Mouse (Mus musculus): ENCODE data around the gene Cacna1d. TPM values are rescaled to one million over a fixed set of nuclear protein-coding genes. Genes with fewer than 3 reads are reported as not detected.

The Cacna1d gene
- polyA plus RNA-seq, 1 experiment from 2014 or later, result 7.0 TPM

GRCm38 (mm10) chr14:30343740-30344139, 147.5 kb downstream of the Cacna1d start:
- Histone ChIP-seq H3K36me3 (peaks cover 15% of the 10 kb centered on the region), H3K4me2 (no peak overlapping the region), H3K4me1 (replicated peaks) (no peaks in the 10 kb centered on the region; the same call in 1 of the 2 replicates), H3K9ac (no peak overlapping the region), H3K4me3 (no peak overlapping the region), H3K27me3 (0 out of 2 replicates have a peak, but pooled peaks cover 3% of the 10 kb centered on the region), H3K27ac (no peak overlapping the region), H3K9me3 (no peaks in the 10 kb centered on the region)
- 76% methylated on average over 7 of the region's 7 CpGs for WGBS
- no peak for ATAC-seq (ENCODE audit: low FRiP score)

DNA sequence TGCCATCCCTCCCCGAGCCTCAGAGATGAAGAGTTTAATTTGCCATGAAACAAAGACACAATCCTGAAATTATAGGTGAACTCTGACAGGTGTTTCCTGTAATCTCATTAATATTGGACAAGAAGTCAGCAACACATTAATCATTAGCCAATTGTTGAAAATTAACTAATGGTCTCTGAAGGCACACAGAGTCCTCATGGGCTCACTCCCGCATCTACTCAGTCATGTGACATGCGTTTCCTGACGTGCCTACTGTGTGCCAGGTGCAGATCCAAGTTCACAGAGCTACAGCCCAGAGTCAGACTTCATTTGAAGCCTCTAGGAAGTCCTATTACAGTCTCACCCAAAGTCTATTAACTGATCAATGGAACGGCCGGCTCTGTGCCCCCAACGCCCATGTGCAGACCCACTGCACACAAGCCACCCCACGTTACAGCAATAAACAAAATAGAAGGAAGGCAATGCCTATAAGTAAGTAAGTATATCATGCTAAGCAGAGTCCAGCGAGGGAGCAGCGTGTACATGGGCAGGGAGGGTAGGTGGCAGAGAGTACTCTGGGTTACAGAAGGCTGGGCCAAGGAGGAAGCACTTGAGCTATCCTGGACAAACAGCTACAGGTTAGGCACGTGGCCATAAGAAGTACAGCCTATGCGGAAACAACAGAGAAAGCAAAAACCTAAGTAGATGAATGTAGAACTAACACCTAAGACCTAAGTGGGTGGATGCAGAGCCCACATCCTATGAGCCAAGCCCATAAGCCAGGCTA, 149.2 kb downstream of the Cacna1d start:
- Histone ChIP-seq H3K27me3 (no peaks in the 10 kb centered on the region), H3K9ac (no peak overlapping the region), H3K9me3 (no peaks in the 10 kb centered on the region), H3K4me1 (replicated peaks) (peaks cover 3% of the 10 kb centered on the region; the same call in 1 of the 2 replicates), H3K36me3 (peaks cover 10% of the 10 kb centered on the region), H3K4me3 (no peak overlapping the region), H3K4me2 (no peak overlapping the region), H3K27ac (no peak overlapping the region)
- no peak for ATAC-seq (ENCODE audit: low FRiP score)
- 87% methylated on average over 12 of the region's 12 CpGs for WGBS

DNA sequence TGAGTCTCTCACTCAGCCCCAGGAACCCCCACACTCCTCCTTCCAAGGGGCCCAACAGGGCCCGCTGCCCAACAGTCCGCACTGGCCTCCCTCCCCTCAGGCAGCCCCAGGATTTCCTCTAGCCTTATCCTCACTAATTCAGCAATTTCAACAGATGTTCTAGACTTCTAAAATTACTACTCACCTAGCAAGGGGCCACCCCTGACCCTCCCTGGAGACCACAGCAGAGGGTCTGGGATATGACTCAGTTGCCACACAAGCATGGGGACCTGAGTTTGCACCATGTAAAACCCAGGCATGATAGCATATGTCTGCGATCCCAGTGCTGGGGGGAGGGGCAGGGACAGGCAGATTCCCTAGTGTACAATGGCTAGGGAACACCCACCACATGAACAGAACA, 151.1 kb downstream of the Cacna1d start:
- no peak overlapping the region for H3K9ac ChIP-seq
- H3K27ac ChIP-seq, result no peak overlapping the region
- H3K27me3 ChIP-seq, result no peaks in the 10 kb centered on the region
- ATAC-seq (ENCODE audit: low FRiP score), result no peak
- peaks cover 10% of the 10 kb centered on the region for H3K36me3 ChIP-seq
- no peak overlapping the region for H3K4me2 ChIP-seq
- WGBS, result 77% methylated on average over 3 of the region's 3 CpGs
- no peaks in the 10 kb centered on the region for H3K9me3 ChIP-seq
- no peak overlapping the region for H3K4me3 ChIP-seq
- H3K4me1 ChIP-seq (replicated peaks), result peaks cover 3% of the 10 kb centered on the region; the same call in 1 of the 2 replicates

- Histone ChIP-seq H3K4me2 (no peak overlapping the region), H3K36me3 (no peaks in the 10 kb centered on the region), H3K9me3 (no peaks in the 10 kb centered on the region), H3K27ac (no peak overlapping the region), H3K4me3 (no peak overlapping the region), H3K27me3 (no peaks in the 10 kb centered on the region), H3K9ac (no peak overlapping the region), H3K4me1 (replicated peaks) (0 out of 2 replicates have a peak, but pooled peaks cover 3% of the 10 kb centered on the region)
- WGBS, result 91% methylated on average over 1 of the region's 1 CpGs
- no peak for ATAC-seq (ENCODE audit: low FRiP score)
Measured at GRCm38 (mm10) chr14:30331856-30332255, 159.4 kb downstream of the Cacna1d start.

GRCm38 (mm10) chr14:30330416-30331181, 160.7 kb downstream of the Cacna1d start:
- Histone ChIP-seq H3K4me1 (replicated peaks) (0 out of 2 replicates have a peak, but pooled peaks cover 3% of the 10 kb centered on the region), H3K27ac (no peak overlapping the region), H3K27me3 (no peaks in the 10 kb centered on the region), H3K4me3 (no peak overlapping the region), H3K36me3 (no peaks in the 10 kb centered on the region), H3K9me3 (no peaks in the 10 kb centered on the region), H3K4me2 (no peak overlapping the region), H3K9ac (no peak overlapping the region)
- ATAC-seq (ENCODE audit: low FRiP score), result no peak
- 84% methylated on average over 17 of the region's 17 CpGs for WGBS

- ATAC-seq (ENCODE audit: low FRiP score), result no peak
- Histone ChIP-seq H3K27ac (no peak overlapping the region), H3K4me1 (replicated peaks) (0 out of 2 replicates have a peak, but pooled peaks cover 3% of the 10 kb centered on the region), H3K9ac (no peak overlapping the region), H3K36me3 (no peaks in the 10 kb centered on the region; the same call in 1 of the 2 replicates), H3K9me3 (no peaks in the 10 kb centered on the region), H3K27me3 (no peaks in the 10 kb centered on the region), H3K4me3 (no peak overlapping the region), H3K4me2 (no peak overlapping the region)
- 86% methylated on average over 11 of the region's 11 CpGs for WGBS
Measured at GRCm38 (mm10) chr14:30329109-30329508, 162.1 kb downstream of the Cacna1d start.

DNA sequence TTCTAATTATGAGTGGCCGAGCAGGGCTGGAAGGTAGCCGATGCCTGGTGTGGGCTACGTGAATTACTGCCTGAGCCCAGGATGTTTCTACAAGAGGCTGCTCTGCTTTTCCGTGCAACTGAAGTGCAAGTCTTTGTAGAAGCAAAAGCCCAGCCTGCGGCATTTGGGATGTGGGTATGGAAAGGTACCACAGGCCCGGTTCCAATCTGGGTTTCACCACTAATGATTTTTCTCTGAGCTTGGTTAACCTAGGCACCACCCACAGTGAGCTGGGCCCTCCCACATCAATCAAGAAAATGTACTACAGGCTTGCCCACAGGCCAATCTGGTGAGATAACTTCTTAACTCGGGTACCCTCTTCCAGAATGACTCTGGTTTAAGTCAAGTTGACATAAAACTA, 163.8 kb downstream of the Cacna1d start:
- H3K4me3 ChIP-seq, result no peak overlapping the region
- WGBS, result 66% methylated on average over 7 of the region's 7 CpGs
- no peaks in the 10 kb centered on the region for H3K9me3 ChIP-seq
- H3K27ac ChIP-seq, result no peak overlapping the region
- no peak overlapping the region for H3K9ac ChIP-seq
- H3K27me3 ChIP-seq, result no peaks in the 10 kb centered on the region
- no peaks in the 10 kb centered on the region; the same call in 1 of the 2 replicates for H3K36me3 ChIP-seq
- no peak for ATAC-seq (ENCODE audit: low FRiP score)
- no peak overlapping the region for H3K4me2 ChIP-seq
- H3K4me1 ChIP-seq (replicated peaks), result 0 out of 2 replicates have a peak, but pooled peaks cover 3% of the 10 kb centered on the region

GRCm38 (mm10) chr14:30327051-30327450, 164.2 kb downstream of the Cacna1d start:
- H3K9ac ChIP-seq, result no peak overlapping the region
- H3K4me2 ChIP-seq, result no peak overlapping the region
- 0 out of 2 replicates have a peak, but pooled peaks cover 3% of the 10 kb centered on the region for H3K4me1 ChIP-seq (replicated peaks)
- H3K9me3 ChIP-seq, result no peaks in the 10 kb centered on the region
- H3K4me3 ChIP-seq, result no peak overlapping the region
- H3K27me3 ChIP-seq, result no peaks in the 10 kb centered on the region
- no peak for ATAC-seq (ENCODE audit: low FRiP score)
- H3K36me3 ChIP-seq, result no peaks in the 10 kb centered on the region; the same call in 1 of the 2 replicates
- WGBS, result 46% methylated on average over 8 of the region's 8 CpGs
- H3K27ac ChIP-seq, result no peak overlapping the region

GRCm38 (mm10) chr14:30326226-30326625, 165.0 kb downstream of the Cacna1d start:
- H3K4me2 ChIP-seq, result no peak overlapping the region
- H3K9me3 ChIP-seq, result no peaks in the 10 kb centered on the region
- no peak for ATAC-seq (ENCODE audit: low FRiP score)
- H3K36me3 ChIP-seq, result no peaks in the 10 kb centered on the region; the same call in 1 of the 2 replicates
- no peak overlapping the region for H3K27ac ChIP-seq
- H3K4me3 ChIP-seq, result no peak overlapping the region
- H3K9ac ChIP-seq, result no peak overlapping the region
- 73% methylated on average over 4 of the region's 4 CpGs for WGBS
- 0 out of 2 replicates have a peak, but pooled peaks cover 3% of the 10 kb centered on the region for H3K4me1 ChIP-seq (replicated peaks)
- H3K27me3 ChIP-seq, result no peaks in the 10 kb centered on the region

- ATAC-seq (ENCODE audit: low FRiP score), result no peak
- no peak overlapping the region for H3K4me3 ChIP-seq
- H3K27ac ChIP-seq, result no peak overlapping the region
- no peaks in the 10 kb centered on the region for H3K9me3 ChIP-seq
- H3K36me3 ChIP-seq, result no peaks in the 10 kb centered on the region; the same call in 1 of the 2 replicates
- no peak overlapping the region for H3K4me2 ChIP-seq
- 0 out of 2 replicates have a peak, but pooled peaks cover 3% of the 10 kb centered on the region for H3K4me1 ChIP-seq (replicated peaks)
- no peak overlapping the region for H3K9ac ChIP-seq
- H3K27me3 ChIP-seq, result no peaks in the 10 kb centered on the region
- 95% methylated on average over 5 of the region's 5 CpGs for WGBS
Measured at GRCm38 (mm10) chr14:30324994-30325393, 166.3 kb downstream of the Cacna1d start.

- no peak for ATAC-seq (ENCODE audit: low FRiP score)
- Histone ChIP-seq H3K4me3 (no peak overlapping the region), H3K4me2 (no peak overlapping the region), H3K4me1 (replicated peaks) (no peaks in the 10 kb centered on the region), H3K9me3 (no peaks in the 10 kb centered on the region), H3K36me3 (no peaks in the 10 kb centered on the region; the same call in 1 of the 2 replicates), H3K27ac (no peak overlapping the region), H3K9ac (no peak overlapping the region), H3K27me3 (no peaks in the 10 kb centered on the region)
- WGBS, result 92% methylated on average over 9 of the region's 9 CpGs
Measured at GRCm38 (mm10) chr14:30318715-30319437, 172.4 kb downstream of the Cacna1d start.

DNA sequence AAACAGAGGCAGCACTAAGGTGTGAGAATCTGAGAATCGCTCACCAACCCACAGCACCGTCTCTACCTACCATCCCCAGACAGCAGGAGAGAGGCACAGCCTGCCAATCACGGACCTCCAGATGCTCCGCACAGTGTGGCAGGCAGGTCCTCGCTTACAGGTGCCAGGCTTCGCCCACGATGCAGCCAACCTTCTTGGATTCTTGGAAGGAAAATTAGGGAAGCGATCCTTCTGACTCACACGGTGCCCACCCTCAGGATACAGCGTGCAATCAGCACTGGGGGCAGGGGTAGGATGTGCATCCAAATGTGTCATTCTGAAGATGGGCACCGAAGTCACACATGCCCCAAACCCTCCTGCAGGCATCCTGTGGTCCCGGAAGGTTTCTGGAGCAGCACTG, 173.0 kb downstream of the Cacna1d start:
- H3K36me3 ChIP-seq, result no peaks in the 10 kb centered on the region; the same call in 1 of the 2 replicates
- no peaks in the 10 kb centered on the region for H3K4me1 ChIP-seq (replicated peaks)
- no peak for ATAC-seq (ENCODE audit: low FRiP score)
- WGBS, result 93% methylated on average over 12 of the region's 12 CpGs
- H3K4me2 ChIP-seq, result no peak overlapping the region
- no peak overlapping the region for H3K27ac ChIP-seq
- no peak overlapping the region for H3K4me3 ChIP-seq
- no peaks in the 10 kb centered on the region for H3K9me3 ChIP-seq
- no peaks in the 10 kb centered on the region for H3K27me3 ChIP-seq
- no peak overlapping the region for H3K9ac ChIP-seq
